Mouse (Mus musculus) neural tube, embryonic 12.5 days (tissue): ENCODE measurements around the gene Rhebl1. TPM values are rescaled to one million over a fixed set of nuclear protein-coding genes. Genes with fewer than 3 reads are reported as not detected.

Experiments used
- ATAC-seq: fragments of 200-750 bp; cut with Nextera tagmentation; 2 replicates; pipeline ENCODE4 v1.8.0; 2017; ENCODE audit warnings: low read depth, mild to moderate bottlenecking, moderate TSS enrichment, moderate library complexity; ENCODE audit not compliant: low FRiP score
- H3K27ac ChIP-seq: fragments of 300-500 bp; sonication (generic); 2 replicates; pipeline ENCODE4 v1.5.1; 2016
- H3K27me3 ChIP-seq: fragments of 300-500 bp; sonication (generic); replicated peaks from 2 replicates; pipeline ENCODE4 v1.6.1; 2016; ENCODE audit warnings: mild to moderate bottlenecking
- H3K36me3 ChIP-seq: fragments of 300-500 bp; sonication (generic); 2 replicates; pipeline ENCODE4 v1.6.1; 2016; ENCODE audit warnings: mild to moderate bottlenecking
- H3K4me1 ChIP-seq: fragments of 300-500 bp; sonication (generic); 2 replicates; pipeline ENCODE4 v1.6.1; 2016
- H3K4me2 ChIP-seq: fragments of 300-500 bp; sonication (generic); replicated peaks from 2 replicates; pipeline ENCODE4 v1.6.1; 2016; ENCODE audit warnings: mild to moderate bottlenecking
- H3K4me3 ChIP-seq: fragments of 300-500 bp; sonication (generic); 2 replicates; pipeline ENCODE4 v1.5.1; 2016
- H3K9ac ChIP-seq: fragments of 300-500 bp; sonication (generic); 2 replicates; pipeline ENCODE4 v1.6.1; 2016; ENCODE audit warnings: mild to moderate bottlenecking
- H3K9me3 ChIP-seq: fragments of 300-500 bp; sonication (generic); 2 replicates; pipeline ENCODE4 v1.6.1; 2016; ENCODE audit warnings: mild to moderate bottlenecking
- WGBS: fragments of 180-500 bp; shearing (Covaris S2); methylation state at CpG from one replicate; pipeline ENCODE4 v1.1.7; 2016; 5-methylcytosine and 5-hydroxymethylcytosine counted together
- polyA plus RNA-seq: library from polyadenylated mRNA; unstranded; fragments of >200 nt; fragmentation: Nextera tagmentation; extraction: Ambion mirVana; gene quantifications from 2 replicates; pipeline ENCODE4 v1.2.1, GENCODE M21; 2016

Rhebl1 gene
- polyA plus RNA-seq, 1 experiment from 2014 or later: 27.8 TPM

GRCm38 (mm10) chr15:98834059-98834458 is 60.3 kb downstream of the Rhebl1 start:
- H3K4me2 ChIP-seq: no peak overlapping the region; the same call in 1 of the 2 replicates
- H3K9ac ChIP-seq: no peak overlapping the region
- H3K36me3 ChIP-seq: peaks cover 61% of the 10 kb centered on the region
- H3K9me3 ChIP-seq: no peaks in the 10 kb centered on the region
- no peaks in the 10 kb centered on the region for H3K27me3 ChIP-seq
- H3K4me3 ChIP-seq: no peak overlapping the region
- no peak overlapping the region for H3K27ac ChIP-seq
- WGBS: 81% methylated on average over 13 of the region's 13 CpGs
- peaks cover 9% of the 10 kb centered on the region; the same call in 1 of the 2 replicates for H3K4me1 ChIP-seq
- ATAC-seq: no peak

DNA sequence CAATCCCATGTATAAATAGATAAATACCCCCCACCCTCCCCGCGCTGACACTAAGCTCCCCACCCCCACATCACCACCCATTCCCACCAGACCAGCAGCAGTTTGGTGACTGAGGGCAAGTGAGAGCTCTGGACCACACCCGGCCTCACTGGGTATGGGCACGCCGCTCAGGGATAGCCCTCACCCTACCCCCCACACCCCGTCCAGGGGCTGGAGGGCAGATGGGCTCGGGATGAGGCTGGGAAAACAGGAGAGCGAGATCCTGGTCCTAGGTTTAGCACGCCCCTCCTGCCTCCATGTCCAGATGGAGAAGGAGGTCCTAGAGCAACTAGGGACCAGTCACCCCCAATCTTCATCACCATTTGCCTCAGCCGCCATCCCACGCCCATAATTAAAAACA is 61.1 kb downstream of the Rhebl1 start:
- H3K27ac ChIP-seq: no peak overlapping the region
- H3K9me3 ChIP-seq: no peaks in the 10 kb centered on the region
- no peak overlapping the region for H3K9ac ChIP-seq
- no peak for ATAC-seq
- 90% methylated on average over 11 of the region's 11 CpGs for WGBS
- H3K4me3 ChIP-seq: no peak overlapping the region
- H3K4me1 ChIP-seq: peaks cover 10% of the 10 kb centered on the region; the same call in 1 of the 2 replicates
- peaks cover 53% of the 10 kb centered on the region for H3K36me3 ChIP-seq
- no peaks in the 10 kb centered on the region for H3K27me3 ChIP-seq
- no peak overlapping the region for H3K4me2 ChIP-seq

DNA sequence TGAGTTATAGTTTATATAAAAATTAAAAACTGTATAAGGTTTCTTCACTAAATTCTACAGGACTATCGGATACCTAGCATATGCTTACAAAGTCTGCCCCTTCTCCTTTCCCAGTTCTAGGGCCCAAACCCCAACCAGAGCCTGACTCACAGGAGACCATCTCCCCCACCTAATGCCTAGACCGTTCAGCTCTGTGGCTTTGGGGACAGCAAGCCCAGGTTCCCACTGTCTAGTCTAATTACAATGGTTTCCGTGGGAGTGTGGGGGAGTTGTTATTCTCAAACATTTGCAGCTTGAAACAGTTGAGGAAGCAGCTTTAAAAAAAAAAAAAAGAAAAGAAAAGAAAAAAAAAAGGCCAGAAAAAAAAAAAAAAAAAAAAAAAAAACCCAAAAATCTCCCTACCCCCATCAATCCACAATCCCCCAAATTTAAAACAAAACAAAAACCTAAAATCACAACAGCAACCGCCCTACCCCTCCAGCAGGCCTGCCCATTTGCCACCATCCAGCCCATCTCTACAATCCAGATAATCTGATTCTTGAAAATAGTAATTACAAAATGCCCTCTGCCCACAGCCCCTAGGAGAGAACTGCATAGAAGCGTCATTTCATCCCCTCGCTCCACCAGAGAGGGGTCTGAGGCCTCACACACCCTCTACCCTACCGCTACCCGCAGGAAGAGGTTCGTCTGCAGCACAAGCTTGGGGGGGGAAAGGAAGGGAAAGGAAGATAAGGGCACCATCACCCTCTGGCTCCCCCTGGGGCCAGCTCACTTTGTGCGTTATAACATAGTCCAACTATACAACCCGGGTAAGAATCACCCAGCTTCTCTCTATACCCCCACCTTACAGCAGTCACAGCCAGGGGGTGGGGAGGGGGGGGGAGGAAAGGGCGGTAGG is 61.9 kb downstream of the Rhebl1 start:
- H3K9ac ChIP-seq: no peak overlapping the region

GRCm38 (mm10) chr15:98831684-98832035 is 62.7 kb downstream of the Rhebl1 start:
- no peaks in the 10 kb centered on the region for H3K27me3 ChIP-seq
- peak overlapping the region; percentile 79; the same call in 1 of the 2 replicates for H3K9ac ChIP-seq
- no peaks in the 10 kb centered on the region for H3K9me3 ChIP-seq
- H3K27ac ChIP-seq: 0 out of 2 replicates have a peak overlapping the region, but pooled peaks have one; percentile 9
- WGBS: 13% methylated on average over 9 of the region's 9 CpGs
- peaks cover 10% of the 10 kb centered on the region; the same call in 1 of the 2 replicates for H3K4me1 ChIP-seq
- H3K4me3 ChIP-seq: peak overlapping the region; percentile 65
- H3K4me2 ChIP-seq: peak overlapping the region; percentile 75
- H3K36me3 ChIP-seq: peaks cover 37% of the 10 kb centered on the region
- peak; percentile 45; the same call in 1 of the 2 replicates for ATAC-seq

More for the DNA sequence above, 61.9 kb downstream of the Rhebl1 start:
- H3K9me3 ChIP-seq: no peaks in the 10 kb centered on the region
- H3K4me3 ChIP-seq: no peak overlapping the region
- 63% methylated on average over 12 of the region's 12 CpGs for WGBS
- H3K4me1 ChIP-seq: peaks cover 10% of the 10 kb centered on the region; the same call in 1 of the 2 replicates
- peaks cover 44% of the 10 kb centered on the region for H3K36me3 ChIP-seq
- H3K27me3 ChIP-seq: no peaks in the 10 kb centered on the region
- no peak for ATAC-seq
- H3K4me2 ChIP-seq: peak overlapping the region; percentile 75
- no peak overlapping the region for H3K27ac ChIP-seq

DNA sequence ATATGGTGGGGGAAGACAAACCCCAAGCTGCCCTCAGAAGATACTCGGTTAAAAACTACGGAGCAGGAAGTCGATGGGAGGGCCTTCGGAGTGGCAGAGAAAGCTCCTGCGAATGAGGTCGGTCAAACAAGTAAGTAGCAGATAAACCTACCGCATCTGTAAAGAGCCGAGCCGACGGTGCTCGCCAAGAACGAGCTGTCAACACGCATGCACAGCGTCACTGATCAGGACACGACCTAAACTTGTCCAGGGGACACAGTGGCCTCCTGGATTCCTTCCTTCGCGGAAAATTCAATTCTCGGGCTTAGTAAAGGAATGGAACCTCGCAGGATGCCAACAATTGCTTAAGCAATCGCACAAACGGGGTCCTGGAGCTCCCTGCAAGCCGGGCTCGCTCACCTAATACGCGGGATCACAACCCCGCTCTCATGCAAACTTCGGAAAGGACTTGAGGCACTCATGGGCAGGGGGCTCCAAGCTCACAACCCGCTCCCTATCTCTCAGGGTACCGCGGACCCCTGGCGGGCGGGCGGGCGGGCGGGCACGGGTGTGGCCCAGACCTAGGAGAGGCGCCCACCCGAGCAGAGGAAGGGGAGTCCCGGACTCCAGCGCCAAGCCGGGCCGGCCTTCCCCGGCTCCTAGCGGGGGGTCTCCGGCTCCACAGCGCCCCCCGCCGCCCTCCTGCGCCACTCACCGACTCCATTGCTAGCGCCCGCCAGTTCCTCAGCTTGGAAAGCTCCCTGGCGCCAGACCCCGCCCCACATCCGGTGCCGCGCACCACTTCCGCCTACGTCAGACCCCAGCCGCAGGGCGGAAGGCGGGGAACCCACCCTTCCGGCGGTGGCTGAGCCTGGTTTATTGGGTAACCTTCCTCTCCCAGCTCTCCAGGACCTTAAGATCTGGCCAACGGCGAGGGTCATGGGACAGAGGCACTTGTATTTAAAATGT is 63.3 kb downstream of the Rhebl1 start, which contains the start of gene Prkag1:
Gene Prkag1, minus strand, starts transcription at position 786 of the 948 bp plus-strand sequence.
- H3K9ac ChIP-seq: peak within 1 kb of the TSS; percentile 79
- peak within 1 kb of the TSS; percentile 75 for H3K4me2 ChIP-seq
- under 1% methylated on average over 66 of the region's 66 CpGs for WGBS
- H3K27ac ChIP-seq: peak within 1 kb of the TSS; percentile 46
- H3K27me3 ChIP-seq: no peaks in the 10 kb centered on the region
- peak; percentile 95 for ATAC-seq
- H3K4me1 ChIP-seq: peaks cover 10% of the 10 kb centered on the region; the same call in 1 of the 2 replicates
- no peaks in the 10 kb centered on the region for H3K9me3 ChIP-seq
- peak within 1 kb of the TSS; percentile 65 for H3K4me3 ChIP-seq
- peaks cover 30% of the 10 kb centered on the region for H3K36me3 ChIP-seq

Other genes starting within 250 kb of the Rhebl1 start
- gene Ddx23, start 231.6 kb downstream of the Rhebl1 start, polyA plus RNA-seq: 16.4 and 23.2 TPM in 2 replicates
- 7.8 and 9.7 TPM in 2 replicates for gene Rnd1, start 217.1 kb downstream of the Rhebl1 start, polyA plus RNA-seq
- gene Ccdc65, start 186.3 kb downstream of the Rhebl1 start, polyA plus RNA-seq: 2.1 and 2.3 TPM in 2 replicates
- gene Fkbp11, start 166.3 kb downstream of the Rhebl1 start, polyA plus RNA-seq: 7.7 and 8.9 TPM in 2 replicates
- 69.7 and 77.4 TPM in 2 replicates for gene Arf3, start 131.3 kb downstream of the Rhebl1 start, polyA plus RNA-seq
- gene Wnt10b, start 116.4 kb downstream of the Rhebl1 start, polyA plus RNA-seq: 0.26 and 0.53 TPM in 2 replicates
- gene Wnt1, start 104.7 kb downstream of the Rhebl1 start, polyA plus RNA-seq: 7.5 and 12.3 TPM in 2 replicates
- gene Ddn, start 85.0 kb downstream of the Rhebl1 start, polyA plus RNA-seq: 0.47 and 0.82 TPM in 2 replicates
- gene Prkag1, start 63.0 kb downstream of the Rhebl1 start, polyA plus RNA-seq: 70.1 and 79.2 TPM in 2 replicates
- gene Kmt2d, start 23.3 kb downstream of the Rhebl1 start, polyA plus RNA-seq: 10.4 and 12.3 TPM in 2 replicates
- 1.6 and 1.9 TPM in 2 replicates for gene Dhh, start 4.0 kb upstream of the Rhebl1 start, polyA plus RNA-seq
- gene Lmbr1l, start 23.7 kb upstream of the Rhebl1 start, polyA plus RNA-seq: 35.9 and 40.0 TPM in 2 replicates
- 1,299 and 1,329 TPM in 2 replicates for gene Tuba1b, start 40.0 kb upstream of the Rhebl1 start, polyA plus RNA-seq
- gene Gm49450, start 59.0 kb upstream of the Rhebl1 start, polyA plus RNA-seq: not detected in 2 replicates
- 10,701 and 10,796 TPM in 2 replicates for gene Tuba1a, start 59.2 kb upstream of the Rhebl1 start, polyA plus RNA-seq
- 62.0 and 64.6 TPM in 2 replicates for gene Tuba1c, start 135.4 kb upstream of the Rhebl1 start, polyA plus RNA-seq
- 109 and 168 TPM in 2 replicates for gene Prph, start 160.6 kb upstream of the Rhebl1 start, polyA plus RNA-seq
- 24.2 and 25.8 TPM in 2 replicates for gene Troap, start 180.0 kb upstream of the Rhebl1 start, polyA plus RNA-seq
- gene C1ql4, start 193.3 kb upstream of the Rhebl1 start, polyA plus RNA-seq: 4.4 and 4.5 TPM in 2 replicates
- 0.70 and 1.1 TPM in 2 replicates for gene Dnajc22, start 198.6 kb upstream of the Rhebl1 start, polyA plus RNA-seq
- gene Spats2, start 231.4 kb upstream of the Rhebl1 start, polyA plus RNA-seq: 70.9 and 71.5 TPM in 2 replicates